Mouse (Mus musculus): Measurements from ENCODE around the gene Eif3k. TPM values are rescaled to one million over a fixed set of nuclear protein-coding genes. Genes with fewer than 3 reads are reported as not detected.

Gene Eif3k
- total RNA-seq (2021) (100 to 1,000 TPM; 156 to 177 TPM), polyA plus RNA-seq (2012; rRNA removed) (221 and 283 TPM in 2 replicates)
- long read RNA-seq, transcript Eif3k-201 (8 exons, 774 nt), result major isoform, 79 of 82 reads
- long read RNA-seq, partial matches to known transcripts, result 0 of 82 reads
- long read RNA-seq, other reads (novel, unspliced or antisense), result 3 of 82 reads

GRCm38 (mm10) chr7:28981651-28982273 lies at the start of gene Eif3k, which contains the start of gene Map4k1:
Gene Eif3k (minus strand): TSS chr7:28981864.
Gene Map4k1 (plus strand): TSS chr7:28982050.
- Histone ChIP-seq H3K9ac (ENCODE audit: low read depth, low read length) (peak within 1 kb of the TSS; percentile 64), H3K4me3 (peak within 1 kb of the TSS; percentile 83), H3K4me1 (ENCODE audit: control insufficient read depth, insufficient read depth, low read length) (peaks cover 5% of the 10 kb centered on the region), H3K27me3 (ENCODE audit: control insufficient read depth, insufficient read depth, low read length) (no peaks in the 10 kb centered on the region), H3K27ac (peak within 1 kb of the TSS; percentile 89), H3K79me2 (replicated peaks; ENCODE audit: control insufficient read depth, insufficient read depth, low read length) (no peaks in the 10 kb centered on the region), H3K36me3 (ENCODE audit: control insufficient read depth, insufficient read depth, low read length) (no peaks in the 10 kb centered on the region)
- WGBS, result under 1% methylated on average over 36 of the region's 36 CpGs
- intact Hi-C loops (cut with DNase I), result loop anchor here (5.0 kb wide), 3 partner anchors 196 to 321 kb away; partner anchors contain the start of genes Dpf1, Nfkbib and Sirt2
- peak; percentile 91 to 97 for DNase-seq
- TF ChIP-seq EP300 (IDR thresholded peaks at IDR 0.05; ENCODE audit: insufficient read depth, low read depth, low read length) (peak; percentile 78; the same call in 1 of the 2 replicates), POLR2A (IDR thresholded peaks at IDR 0.05; ENCODE audit: insufficient read depth, low read depth, low read length) (peak; percentile 89), CTCF (IDR thresholded peaks at IDR 0.05) (0 out of 2 replicates have a peak, but pooled peaks have one; percentile 3)

GRCm38 (mm10) chr7:29029690-29030656 lies 48.3 kb upstream of the Eif3k start:
- H3K27me3 ChIP-seq (ENCODE audit: control insufficient read depth, insufficient read depth, low read length), result no peaks in the 10 kb centered on the region
- intact Hi-C loops (cut with DNase I), result loop anchor here (10.0 kb wide), 1 partner anchor 135 kb away; no protein-coding TSS in a partner anchor

GRCm38 (mm10) chr7:29028761-29029160 lies 47.1 kb upstream of the Eif3k start:
- WGBS, result 70% methylated on average over 6 of the region's 6 CpGs
- intact Hi-C loops (cut with DNase I), result no loop called here
- Histone ChIP-seq H3K4me1 (ENCODE audit: control insufficient read depth, insufficient read depth, low read length) (no peaks in the 10 kb centered on the region), H3K27ac (no peak overlapping the region), H3K79me2 (replicated peaks; ENCODE audit: control insufficient read depth, insufficient read depth, low read length) (no peaks in the 10 kb centered on the region), H3K4me3 (no peak overlapping the region), H3K36me3 (ENCODE audit: control insufficient read depth, insufficient read depth, low read length) (no peaks in the 10 kb centered on the region), H3K9ac (ENCODE audit: low read depth, low read length) (no peak overlapping the region), H3K27me3 (ENCODE audit: control insufficient read depth, insufficient read depth, low read length) (no peaks in the 10 kb centered on the region)
- no peak for DNase-seq
- no peak for TF ChIP-seq CTCF (IDR thresholded peaks at IDR 0.05)
- no peak for TF ChIP-seq EP300 (IDR thresholded peaks at IDR 0.05; ENCODE audit: insufficient read depth, low read depth, low read length)
- TF ChIP-seq POLR2A (IDR thresholded peaks at IDR 0.05; ENCODE audit: insufficient read depth, low read depth, low read length), result no peak

More at GRCm38 (mm10) chr7:29029690-29030656, 48.3 kb upstream of the Eif3k start:
- H3K79me2 ChIP-seq (replicated peaks; ENCODE audit: control insufficient read depth, insufficient read depth, low read length), result no peaks in the 10 kb centered on the region
- H3K9ac ChIP-seq (ENCODE audit: low read depth, low read length), result no peak overlapping the region
- H3K27ac ChIP-seq, result no peak overlapping the region
- no peak overlapping the region for H3K4me3 ChIP-seq
- no peaks in the 10 kb centered on the region for H3K36me3 ChIP-seq (ENCODE audit: control insufficient read depth, insufficient read depth, low read length)
- no peaks in the 10 kb centered on the region for H3K4me1 ChIP-seq (ENCODE audit: control insufficient read depth, insufficient read depth, low read length)
- WGBS, result 80% methylated on average over 14 of the region's 14 CpGs
- TF ChIP-seq POLR2A (IDR thresholded peaks at IDR 0.05; ENCODE audit: insufficient read depth, low read depth, low read length) (no peak), CTCF (IDR thresholded peaks at IDR 0.05) (no peak), EP300 (IDR thresholded peaks at IDR 0.05; ENCODE audit: insufficient read depth, low read depth, low read length) (no peak)
- no peak for DNase-seq

- Histone ChIP-seq H3K27me3 (ENCODE audit: control insufficient read depth, insufficient read depth, low read length) (no peaks in the 10 kb centered on the region), H3K4me3 (no peak overlapping the region), H3K9ac (ENCODE audit: low read depth, low read length) (no peak overlapping the region), H3K4me1 (ENCODE audit: control insufficient read depth, insufficient read depth, low read length) (no peaks in the 10 kb centered on the region), H3K79me2 (replicated peaks; ENCODE audit: control insufficient read depth, insufficient read depth, low read length) (no peaks in the 10 kb centered on the region), H3K27ac (no peak overlapping the region), H3K36me3 (ENCODE audit: control insufficient read depth, insufficient read depth, low read length) (no peaks in the 10 kb centered on the region)
- WGBS, result 81% methylated on average over 4 of the region's 4 CpGs
- intact Hi-C loops (cut with DNase I), result no loop called here
- TF ChIP-seq CTCF (IDR thresholded peaks at IDR 0.05), result no peak
- TF ChIP-seq POLR2A (IDR thresholded peaks at IDR 0.05; ENCODE audit: insufficient read depth, low read depth, low read length), result no peak
- TF ChIP-seq EP300 (IDR thresholded peaks at IDR 0.05; ENCODE audit: insufficient read depth, low read depth, low read length), result no peak
- DNase-seq, result no peak
Measured at GRCm38 (mm10) chr7:29026811-29027210, 45.1 kb upstream of the Eif3k start.

- Histone ChIP-seq H3K79me2 (replicated peaks; ENCODE audit: control insufficient read depth, insufficient read depth, low read length) (no peaks in the 10 kb centered on the region), H3K27ac (no peak overlapping the region), H3K36me3 (ENCODE audit: control insufficient read depth, insufficient read depth, low read length) (no peaks in the 10 kb centered on the region), H3K9ac (ENCODE audit: low read depth, low read length) (no peak overlapping the region), H3K4me1 (ENCODE audit: control insufficient read depth, insufficient read depth, low read length) (no peaks in the 10 kb centered on the region), H3K4me3 (no peak overlapping the region), H3K27me3 (ENCODE audit: control insufficient read depth, insufficient read depth, low read length) (no peaks in the 10 kb centered on the region)
- WGBS, result 78% methylated on average over 5 of the region's 5 CpGs
- TF ChIP-seq EP300 (IDR thresholded peaks at IDR 0.05; ENCODE audit: insufficient read depth, low read depth, low read length) (no peak), POLR2A (IDR thresholded peaks at IDR 0.05; ENCODE audit: insufficient read depth, low read depth, low read length) (no peak), CTCF (IDR thresholded peaks at IDR 0.05) (no peak)
- no peak for DNase-seq
- intact Hi-C loops (cut with DNase I), result no loop called here
Measured at GRCm38 (mm10) chr7:29026195-29026594, 44.5 kb upstream of the Eif3k start.

Measured in heart, adult 2 months (tissue).